Mouse (Mus musculus) yolk sac, embryonic 10.5 days (tissue): ENCODE measurements at regions not wholly inside any gene's neighbourhood (a gene's known extent, or its start where the extent isn't known, plus 50 kb on each side); places are given as distances from the start of the nearest gene placed in this dataset.

Experiments
- DNase-seq: peaks from one replicate; pipeline ENCODE4 v3.0.0-alpha.2; 2017; ENCODE audit warnings: low spot score

DNA sequence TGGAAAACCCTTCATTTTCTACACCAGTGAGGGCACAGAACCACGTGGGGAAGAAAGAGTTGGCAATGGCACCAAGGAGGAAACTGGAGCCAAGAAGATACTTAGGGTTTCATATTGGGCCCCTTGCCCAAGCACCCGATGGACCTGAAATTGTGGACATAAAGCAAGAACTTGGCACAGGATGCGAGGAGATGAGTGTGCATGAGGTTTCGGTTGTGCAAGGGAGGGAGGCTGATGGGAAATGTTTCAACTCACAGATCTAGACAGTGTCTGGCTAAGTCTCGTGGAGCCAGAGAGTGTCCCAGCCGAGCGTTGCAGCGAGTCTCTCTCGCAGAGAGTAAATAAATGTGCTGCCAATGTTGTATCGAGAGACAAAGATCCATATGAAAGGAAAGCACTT is 323.4 kb upstream of the Maf start:
- DNase-seq, result no peak

- no peak for DNase-seq
Measured at GRCm38 (mm10) chr8:116025321-116025720, 317.7 kb upstream of the Maf start.

GRCm38 (mm10) chr8:116024811-116025210 is 317.2 kb upstream of the Maf start:
- no peak for DNase-seq

GRCm38 (mm10) chr8:116021691-116022090 is 314.1 kb upstream of the Maf start:
- no peak for DNase-seq

DNA sequence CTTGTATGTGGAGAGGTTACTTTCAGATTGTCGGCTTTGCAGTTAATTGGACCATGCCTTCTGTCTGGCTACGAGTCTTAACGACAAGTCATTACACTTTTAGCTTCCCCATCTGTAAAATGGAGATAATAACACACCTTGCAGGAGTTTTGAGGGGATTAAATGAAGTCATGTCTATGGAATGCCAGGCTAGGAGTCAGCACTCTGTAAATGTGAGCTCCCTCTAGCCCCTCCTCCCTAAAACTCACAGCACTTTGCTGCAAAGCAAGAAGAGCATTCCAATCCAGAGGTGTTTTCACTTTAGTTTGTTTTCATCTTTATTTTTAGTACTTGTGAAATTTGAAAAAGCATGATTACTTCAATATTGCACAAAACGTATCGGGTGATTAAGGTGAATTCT is 287.7 kb upstream of the Maf start:
- DNase-seq, result no peak

DNA sequence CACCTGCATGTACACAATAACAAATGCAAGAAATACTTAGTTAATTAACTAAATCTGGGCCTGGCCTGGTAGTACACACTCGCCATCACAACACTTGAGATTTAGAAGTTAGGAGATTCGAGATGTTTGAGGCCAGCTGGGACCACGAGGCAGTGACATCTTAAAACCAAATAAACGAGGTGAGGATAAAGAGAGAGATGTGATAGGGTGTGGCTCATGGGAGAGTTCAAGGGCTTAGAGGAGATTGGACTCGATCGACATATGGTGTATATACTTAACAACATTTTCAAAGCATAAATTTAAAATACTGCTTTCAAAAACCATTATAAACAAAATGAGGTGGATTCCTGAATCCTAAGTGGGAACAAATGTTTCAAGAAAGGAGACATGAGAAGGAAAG is 284.4 kb upstream of the Maf start:
- no peak for DNase-seq

DNA sequence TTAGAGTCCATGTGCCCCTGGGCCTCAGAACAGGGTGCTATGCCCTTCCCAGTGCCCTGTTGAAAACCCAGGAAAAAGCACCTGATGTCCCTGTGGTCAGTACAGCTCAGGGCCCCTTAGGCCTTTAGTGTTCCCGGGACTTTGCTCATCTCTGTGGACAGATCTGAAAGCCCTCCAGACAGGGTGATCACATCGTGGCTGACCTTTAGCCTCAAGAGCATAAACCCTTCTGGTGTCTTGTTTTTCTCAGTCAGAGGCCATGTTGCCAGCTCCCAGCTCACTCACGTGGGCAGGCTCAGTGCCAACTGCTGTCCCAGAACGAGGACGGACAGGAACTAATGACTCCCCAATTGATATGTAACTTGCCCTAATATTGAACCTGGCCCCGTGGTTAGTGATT is 275.8 kb upstream of the Maf start:
- DNase-seq, result peak; percentile 62

DNA sequence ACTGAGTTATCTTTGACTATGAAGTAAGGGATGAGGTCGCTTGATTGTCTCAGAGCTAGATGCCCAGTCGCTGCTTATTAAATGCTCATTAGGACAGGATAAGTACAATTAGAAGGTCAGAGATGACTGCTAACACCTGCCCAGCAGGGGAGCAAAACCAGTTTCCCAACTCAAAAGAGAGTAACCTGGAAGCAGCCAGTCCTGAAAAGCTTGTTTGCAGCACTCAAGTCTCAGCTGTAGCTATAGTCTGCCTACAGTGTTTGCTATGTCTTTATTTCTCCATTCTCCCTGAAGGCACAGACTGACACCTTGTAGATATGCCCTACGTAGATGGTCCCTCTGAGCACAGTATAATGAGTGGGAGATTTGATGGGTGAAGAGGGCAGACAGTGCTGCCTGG is 274.7 kb upstream of the Maf start:
- no peak for DNase-seq

DNA sequence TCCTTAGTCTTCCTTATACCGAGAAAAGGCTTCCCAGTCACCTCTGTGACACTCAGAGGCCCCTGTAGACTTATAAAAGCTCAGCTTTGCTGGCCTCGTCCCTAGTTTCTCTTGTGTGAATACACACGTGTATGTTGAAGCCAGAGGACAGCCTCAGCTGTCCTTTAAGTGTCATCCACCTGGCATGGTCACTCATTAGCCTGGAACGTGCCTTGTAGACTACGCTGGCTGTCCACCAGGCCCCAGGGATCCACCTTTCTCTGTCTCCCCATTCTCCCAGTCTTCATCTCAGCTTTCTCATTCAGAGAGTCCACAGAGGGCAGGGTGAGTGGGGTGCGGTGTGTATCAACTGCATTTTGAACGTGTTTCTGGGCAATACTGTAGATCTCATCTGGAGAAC is 273.8 kb upstream of the Maf start:
- DNase-seq, result no peak

DNA sequence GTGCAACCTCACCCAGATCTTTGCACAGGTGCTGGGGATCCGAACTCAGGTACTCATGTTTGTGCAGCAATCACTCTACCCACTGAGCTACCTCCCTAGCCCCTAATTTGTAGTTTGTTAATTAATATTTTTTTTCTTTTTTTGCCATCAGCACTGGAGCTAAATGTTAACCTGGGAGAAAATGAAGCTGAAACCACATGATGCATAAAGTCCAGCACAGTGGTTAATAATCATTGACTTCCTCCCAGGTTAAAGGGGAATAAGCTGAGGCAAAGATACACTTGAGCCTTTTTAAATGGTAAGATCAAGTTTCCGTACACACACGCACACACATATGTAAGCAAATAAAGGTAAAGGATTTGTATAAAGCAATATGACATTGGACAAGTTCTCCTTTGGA is 273.0 kb upstream of the Maf start:
- no peak for DNase-seq

GRCm38 (mm10) chr8:115977152-115977551 is 269.6 kb upstream of the Maf start:
- DNase-seq, result no peak

- no peak for DNase-seq
Measured at GRCm38 (mm10) chr8:115974706-115975105, 267.1 kb upstream of the Maf start.

- DNase-seq, result peak; percentile 70
Measured at GRCm38 (mm10) chr8:115971351-115971750, 263.8 kb upstream of the Maf start.

DNA sequence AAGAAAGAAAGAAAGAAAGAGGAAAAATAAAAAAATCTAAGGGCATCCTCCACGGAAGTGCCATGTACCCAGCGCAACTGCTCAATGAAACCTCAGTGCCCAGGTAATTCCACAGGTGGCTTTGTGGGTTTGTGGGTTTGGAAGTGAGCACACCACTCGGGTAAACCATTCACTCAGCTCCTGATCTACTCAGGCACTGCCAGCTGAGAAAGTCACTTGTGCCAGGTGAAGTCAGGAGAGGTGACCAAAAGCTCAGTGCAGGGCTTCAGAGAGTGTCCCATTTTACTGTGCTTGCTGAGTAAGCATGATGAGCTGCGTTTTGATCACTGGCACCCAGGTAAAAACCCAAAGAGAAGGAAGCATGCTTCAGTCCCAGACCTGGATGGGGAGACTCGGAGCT is 260.5 kb upstream of the Maf start:
- no peak for DNase-seq

- DNase-seq, result no peak
Measured at GRCm38 (mm10) chr8:115965981-115966380, 258.4 kb upstream of the Maf start.

DNA sequence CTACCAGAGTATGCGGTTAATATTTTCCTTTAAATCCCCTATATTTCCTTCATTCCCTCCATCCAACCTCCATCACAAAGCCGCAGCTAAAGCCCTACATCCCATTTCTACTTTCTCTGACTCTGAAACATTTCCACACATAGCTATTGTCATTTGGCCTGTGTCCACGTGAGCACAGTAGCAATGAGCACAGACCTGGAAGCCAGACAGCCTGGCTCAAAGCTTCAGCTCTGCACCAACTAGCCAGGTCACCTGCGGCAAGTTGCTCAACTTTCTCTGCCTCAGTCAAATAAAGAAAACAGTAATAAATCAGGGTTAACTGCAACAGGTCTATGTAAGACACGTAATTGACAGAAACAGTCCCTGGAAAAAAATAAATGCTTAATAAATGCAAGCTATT is 247.8 kb upstream of the Maf start:
- DNase-seq, result no peak

DNA sequence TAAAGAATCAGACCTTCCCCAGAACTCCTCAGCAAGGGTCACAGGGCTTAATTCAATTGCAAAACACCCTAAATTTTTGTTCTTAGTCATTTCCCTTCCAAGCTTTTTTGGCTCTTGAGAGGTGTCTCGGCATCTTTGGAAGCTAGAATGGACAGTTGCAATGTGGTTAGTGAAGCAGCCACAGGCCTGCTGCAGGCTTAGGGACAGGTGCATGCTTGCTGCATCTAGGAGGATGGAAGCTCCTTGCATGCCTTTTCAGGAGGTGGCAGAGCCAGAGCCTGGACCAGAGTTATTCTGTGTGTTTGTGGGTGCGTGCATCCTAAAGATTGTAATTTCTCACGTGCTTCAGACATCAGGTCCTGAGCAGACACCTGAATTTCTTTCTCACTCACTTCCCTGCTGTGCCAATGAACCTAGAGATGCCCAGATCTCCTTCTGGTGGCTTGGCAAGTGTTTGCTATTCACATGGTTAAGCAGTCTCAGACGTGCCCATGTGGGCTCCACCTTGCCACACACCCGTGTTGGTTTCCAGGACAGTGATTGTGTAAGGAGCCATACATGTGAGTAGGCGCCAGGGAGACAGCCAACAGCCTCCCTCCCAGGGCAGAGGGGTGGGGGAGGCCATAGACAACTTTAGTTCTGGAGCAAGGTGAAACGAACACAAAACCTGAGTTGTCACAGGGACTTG is 246.3 kb upstream of the Maf start:
- no peak for DNase-seq

DNA sequence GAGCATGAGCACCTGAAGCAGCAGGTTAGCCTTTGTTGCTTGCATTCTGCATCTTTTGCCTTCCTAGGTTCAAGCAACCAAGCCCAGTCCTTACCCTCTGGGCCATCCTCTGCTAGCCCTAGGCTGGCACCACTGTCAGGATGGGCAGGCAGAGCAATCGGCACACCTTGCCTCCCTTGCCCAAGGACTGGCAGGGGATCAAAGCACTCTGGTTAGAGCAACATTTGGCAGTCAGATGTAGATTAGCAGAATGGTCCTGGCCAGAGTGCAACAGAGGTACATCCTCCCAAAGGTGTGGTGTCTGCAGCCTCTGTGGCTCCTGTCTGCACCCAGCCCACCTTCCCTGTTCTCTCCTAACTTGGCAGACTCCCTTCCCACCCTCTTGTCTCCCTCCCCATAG is 244.9 kb upstream of the Maf start:
- no peak for DNase-seq

- no peak for DNase-seq
Measured at GRCm38 (mm10) chr8:115948916-115949315, 241.3 kb upstream of the Maf start.

- no peak for DNase-seq
Measured at GRCm38 (mm10) chr8:115948036-115948435, 240.4 kb upstream of the Maf start.

DNA sequence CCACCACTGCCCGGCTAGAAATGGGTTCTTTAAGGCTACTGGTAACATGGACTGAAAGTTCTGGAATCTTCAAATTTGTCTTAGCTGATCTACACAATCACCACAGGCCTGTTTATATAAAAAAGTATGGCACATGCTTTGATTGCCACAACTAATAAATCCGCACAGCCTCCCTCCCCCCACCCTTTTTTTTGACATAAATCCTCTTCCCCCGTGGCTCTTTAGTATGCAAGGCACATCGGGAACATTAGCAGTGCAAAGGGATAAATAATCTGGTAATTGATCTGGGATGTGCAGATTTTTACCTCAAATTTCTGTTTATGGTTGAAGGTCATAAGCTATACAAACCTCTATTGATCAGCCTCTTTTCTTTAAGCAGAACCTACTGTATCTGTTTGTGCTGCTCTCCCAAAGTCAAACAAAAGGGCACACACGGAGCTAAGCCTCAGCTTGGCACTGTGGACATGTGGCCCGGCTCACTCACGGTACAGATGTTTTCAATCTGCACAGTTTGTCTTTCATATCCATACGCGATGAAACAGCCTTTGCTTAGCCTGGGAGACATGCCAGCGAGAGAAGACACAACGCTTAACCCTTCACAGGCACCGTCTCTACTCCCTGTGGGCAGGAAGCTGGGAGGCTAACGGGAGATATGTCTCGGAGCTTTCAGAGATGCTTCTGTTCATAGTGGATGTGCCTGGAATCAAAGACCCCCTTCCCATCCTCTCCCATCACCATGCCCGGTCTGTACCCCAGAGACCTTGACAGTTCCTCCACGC is 235.3 kb upstream of the Maf start:
- no peak for DNase-seq

- DNase-seq, result no peak
Measured at GRCm38 (mm10) chr8:115929472-115930210, 222.0 kb upstream of the Maf start.

GRCm38 (mm10) chr8:115921889-115922288 is 214.3 kb upstream of the Maf start:
- DNase-seq, result no peak
